Mouse (Mus musculus): ENCODE results near the gene Chuk. TPM values are rescaled to one million over a fixed set of nuclear protein-coding genes. Genes with fewer than 3 reads are reported as not detected.

Chuk gene
- polyA plus RNA-seq (2015; fragmentation: Nextera tagmentation; extraction: Ambion mirVana), result 31.8 and 35.1 TPM in 2 replicates

GRCm38 (mm10) chr19:44106831-44107660, at the start of gene Chuk:
Chuk (minus strand) TSS chr19:44107480.
- H3K36me3 ChIP-seq, result peaks cover 26% of the 10 kb centered on the region
- under 1% methylated on average over 66 of the region's 67 CpGs for WGBS
- no peaks in the 10 kb centered on the region for H3K27me3 ChIP-seq
- H3K4me3 ChIP-seq, result peak within 1 kb of the TSS; percentile 94
- peak within 1 kb of the TSS; percentile 72 for H3K27ac ChIP-seq
- H3K4me2 ChIP-seq, result peak within 1 kb of the TSS; percentile 86
- H3K4me1 ChIP-seq, result peaks cover 20% of the 10 kb centered on the region
- no peaks in the 10 kb centered on the region for H3K9me3 ChIP-seq
- H3K9ac ChIP-seq, result peak within 1 kb of the TSS; percentile 93
- peak; percentile 94 for ATAC-seq (ENCODE audit: insufficient number of reproducible peaks, low FRiP score, low TSS enrichment, low read depth)

GRCm38 (mm10) chr19:44157005-44157404, 49.7 kb upstream of the Chuk start:
- Histone ChIP-seq H3K9me3 (no peaks in the 10 kb centered on the region), H3K4me1 (no peaks in the 10 kb centered on the region), H3K27me3 (peaks cover 27% of the 10 kb centered on the region), H3K9ac (no peak overlapping the region), H3K4me3 (no peak overlapping the region), H3K4me2 (no peak overlapping the region), H3K27ac (no peak overlapping the region), H3K36me3 (no peaks in the 10 kb centered on the region)
- WGBS, result 92% methylated on average over 10 of the region's 10 CpGs
- ATAC-seq (ENCODE audit: insufficient number of reproducible peaks, low FRiP score, low TSS enrichment, low read depth), result no peak

GRCm38 (mm10) chr19:44153781-44154180, 46.5 kb upstream of the Chuk start:
- Histone ChIP-seq H3K9me3 (no peaks in the 10 kb centered on the region), H3K36me3 (no peaks in the 10 kb centered on the region), H3K27me3 (peaks cover 40% of the 10 kb centered on the region), H3K4me3 (no peak overlapping the region), H3K4me2 (no peak overlapping the region), H3K9ac (no peak overlapping the region), H3K4me1 (no peaks in the 10 kb centered on the region), H3K27ac (no peak overlapping the region)
- 77% methylated on average over 5 of the region's 5 CpGs for WGBS
- no peak for ATAC-seq (ENCODE audit: insufficient number of reproducible peaks, low FRiP score, low TSS enrichment, low read depth)

- Histone ChIP-seq H3K9me3 (no peaks in the 10 kb centered on the region), H3K9ac (no peak overlapping the region), H3K4me2 (no peak overlapping the region), H3K4me1 (peaks cover 9% of the 10 kb centered on the region), H3K27ac (no peak overlapping the region), H3K36me3 (peaks cover 4% of the 10 kb centered on the region; the same call in 1 of the 2 replicates), H3K4me3 (no peak overlapping the region), H3K27me3 (peaks cover 23% of the 10 kb centered on the region; the same call in 1 of the 2 replicates)
- WGBS, result 72% methylated on average over 2 of the region's 2 CpGs
- ATAC-seq (ENCODE audit: insufficient number of reproducible peaks, low FRiP score, low TSS enrichment, low read depth), result no peak
These were observed 41.7 kb upstream of the Chuk start for GRCm38 (mm10) chr19:44148991-44149390.

- H3K4me2 ChIP-seq, result no peak overlapping the region
- peaks cover 10% of the 10 kb centered on the region; the same call in 1 of the 2 replicates for H3K36me3 ChIP-seq
- no peak for ATAC-seq (ENCODE audit: insufficient number of reproducible peaks, low FRiP score, low TSS enrichment, low read depth)
- 29% methylated on average over 2 of the region's 2 CpGs for WGBS
- H3K9me3 ChIP-seq, result no peaks in the 10 kb centered on the region
- H3K9ac ChIP-seq, result no peak overlapping the region
- H3K4me1 ChIP-seq, result peaks cover 9% of the 10 kb centered on the region
- H3K27me3 ChIP-seq, result peaks cover 20% of the 10 kb centered on the region; the same call in 1 of the 2 replicates
- no peak overlapping the region for H3K27ac ChIP-seq
- no peak overlapping the region for H3K4me3 ChIP-seq
These were observed 41.1 kb upstream of the Chuk start for GRCm38 (mm10) chr19:44148345-44148744.

GRCm38 (mm10) chr19:44146951-44147350, 39.7 kb upstream of the Chuk start:
- ATAC-seq (ENCODE audit: insufficient number of reproducible peaks, low FRiP score, low TSS enrichment, low read depth), result no peak
- peaks cover 9% of the 10 kb centered on the region for H3K4me1 ChIP-seq
- WGBS, result 93% methylated on average over 8 of the region's 8 CpGs
- no peak overlapping the region for H3K27ac ChIP-seq
- no peaks in the 10 kb centered on the region for H3K9me3 ChIP-seq
- no peak overlapping the region for H3K9ac ChIP-seq
- H3K4me3 ChIP-seq, result no peak overlapping the region
- peaks cover 24% of the 10 kb centered on the region for H3K36me3 ChIP-seq
- no peak overlapping the region for H3K4me2 ChIP-seq
- peaks cover 12% of the 10 kb centered on the region; the same call in 1 of the 2 replicates for H3K27me3 ChIP-seq

GRCm38 (mm10) chr19:44146568-44146879, 39.2 kb upstream of the Chuk start:
- H3K27ac ChIP-seq, result no peak overlapping the region
- H3K4me2 ChIP-seq, result peak overlapping the region; percentile 79
- peaks cover 11% of the 10 kb centered on the region; the same call in 1 of the 2 replicates for H3K27me3 ChIP-seq
- peak; percentile 10; the same call in 1 of the 2 replicates for ATAC-seq (ENCODE audit: insufficient number of reproducible peaks, low FRiP score, low TSS enrichment, low read depth)
- H3K4me3 ChIP-seq, result peak overlapping the region; percentile 72
- peaks cover 28% of the 10 kb centered on the region for H3K36me3 ChIP-seq
- no peaks in the 10 kb centered on the region for H3K9me3 ChIP-seq
- H3K4me1 ChIP-seq, result peaks cover 9% of the 10 kb centered on the region
- H3K9ac ChIP-seq, result peak overlapping the region; percentile 63; the same call in 1 of the 2 replicates
- WGBS, result 64% methylated on average over 9 of the region's 9 CpGs

GRCm38 (mm10) chr19:44145702-44146567, 38.7 kb upstream of the Chuk start, which contains the start of gene Bloc1s2:
Bloc1s2 (minus strand) TSS chr19:44146446.
- Histone ChIP-seq H3K9ac (peak within 1 kb of the TSS; percentile 63), H3K27me3 (peaks cover 6% of the 10 kb centered on the region; the same call in 1 of the 2 replicates), H3K9me3 (no peaks in the 10 kb centered on the region), H3K36me3 (peaks cover 33% of the 10 kb centered on the region), H3K27ac (peak within 1 kb of the TSS; percentile 67), H3K4me3 (peak within 1 kb of the TSS; percentile 72), H3K4me2 (peak within 1 kb of the TSS; percentile 79), H3K4me1 (peaks cover 9% of the 10 kb centered on the region)
- ATAC-seq (ENCODE audit: insufficient number of reproducible peaks, low FRiP score, low TSS enrichment, low read depth), result peak; percentile 69
- 2% methylated on average over 46 of the region's 46 CpGs for WGBS

- no peak overlapping the region for H3K4me3 ChIP-seq
- no peak for ATAC-seq (ENCODE audit: insufficient number of reproducible peaks, low FRiP score, low TSS enrichment, low read depth)
- no peaks in the 10 kb centered on the region for H3K27me3 ChIP-seq
- H3K36me3 ChIP-seq, result peaks cover 44% of the 10 kb centered on the region
- H3K4me1 ChIP-seq, result peaks cover 9% of the 10 kb centered on the region
- 90% methylated on average over 9 of the region's 9 CpGs for WGBS
- H3K27ac ChIP-seq, result no peak overlapping the region
- H3K4me2 ChIP-seq, result no peak overlapping the region
- H3K9ac ChIP-seq, result no peak overlapping the region
- H3K9me3 ChIP-seq, result no peaks in the 10 kb centered on the region
These were observed 37.1 kb upstream of the Chuk start for GRCm38 (mm10) chr19:44144366-44144765.

GRCm38 (mm10) chr19:44135960-44136485, 28.7 kb upstream of the Chuk start:
- WGBS, result 24% methylated on average over 7 of the region's 7 CpGs
- Histone ChIP-seq H3K27ac (peak overlapping the region; percentile 27; the same call in 1 of the 2 replicates), H3K4me2 (peak overlapping the region; percentile 50), H3K9ac (no peak overlapping the region), H3K27me3 (no peaks in the 10 kb centered on the region), H3K4me3 (peak overlapping the region; percentile 69), H3K36me3 (peaks cover 39% of the 10 kb centered on the region), H3K4me1 (peaks cover 10% of the 10 kb centered on the region), H3K9me3 (no peaks in the 10 kb centered on the region)
- no peak for ATAC-seq (ENCODE audit: insufficient number of reproducible peaks, low FRiP score, low TSS enrichment, low read depth)

- ATAC-seq (ENCODE audit: insufficient number of reproducible peaks, low FRiP score, low TSS enrichment, low read depth), result peak; percentile 86
- Histone ChIP-seq H3K36me3 (peaks cover 42% of the 10 kb centered on the region), H3K4me1 (peaks cover 10% of the 10 kb centered on the region), H3K4me3 (peak within 1 kb of the TSS; percentile 69), H3K9me3 (no peaks in the 10 kb centered on the region), H3K9ac (peak within 1 kb of the TSS; percentile 64), H3K27ac (peak within 1 kb of the TSS; percentile 92), H3K27me3 (no peaks in the 10 kb centered on the region), H3K4me2 (peak within 1 kb of the TSS; percentile 62)
- WGBS, result under 1% methylated on average over 45 of the region's 45 CpGs
These were observed 28.0 kb upstream of the Chuk start, which contains the start of gene Cwf19l1 for GRCm38 (mm10) chr19:44135072-44135959. Cwf19l1 (minus strand) TSS chr19:44135876.
